Mouse (Mus musculus): ENCODE measurements around the gene Sec61g. TPM values are rescaled to one million over a fixed set of nuclear protein-coding genes. Genes with fewer than 3 reads are reported as not detected.

The Sec61g gene
- total RNA-seq, 2 experiments from 2014 or later, result 19.4 to 41.1 TPM

GRCm38 (mm10) chr11:16498756-16499680 lies 9.3 kb downstream of the Sec61g start:
- ATAC-seq (replicated peaks; ENCODE audit: low FRiP score, low TSS enrichment, poor library complexity, severe bottlenecking), result no peak

Other genes starting within 250 kb of the Sec61g start
- not detected in 2 replicates for gene Egfr, start 243.7 kb upstream of the Sec61g start, total RNA-seq (2014; fragmentation: Nextera tagmentation)
- not detected in 2 replicates for gene Egfr, start 243.7 kb upstream of the Sec61g start, total RNA-seq (2017)